Mouse (Mus musculus) heart, embryonic 16.5 days (tissue): ENCODE measurements around the gene Mrpl12. TPM values are rescaled to one million over a fixed set of nuclear protein-coding genes. Genes with fewer than 3 reads are reported as not detected.

ENCODE experiments used
- ATAC-seq: fragments of 200-750 bp; cut with Nextera tagmentation; replicated peaks from 2 replicates; pipeline ENCODE4 v1.8.0; 2017; ENCODE audit warnings: moderate number of reproducible peaks; ENCODE audit not compliant: insufficient read depth, low FRiP score; ENCODE audit errors: extremely low read depth
- H3K27ac ChIP-seq: fragments of 300-500 bp; sonication (generic); 2 replicates; pipeline ENCODE4 v1.5.1; 2014; ENCODE audit warnings: mild to moderate bottlenecking, low read length, control low read depth, moderate library complexity
- H3K27me3 ChIP-seq: fragments of 300-500 bp; sonication (generic); 2 replicates; pipeline ENCODE4 v1.6.1; 2014; ENCODE audit warnings: low read length, mixed read lengths; ENCODE audit not compliant: control insufficient read depth, insufficient read depth
- H3K36me3 ChIP-seq: fragments of 300-500 bp; sonication (generic); 2 replicates; pipeline ENCODE4 v1.6.1; 2014; ENCODE audit not compliant: control insufficient read depth, insufficient read depth
- H3K4me1 ChIP-seq: fragments of 300-500 bp; sonication (generic); 2 replicates; pipeline ENCODE4 v1.6.1; 2014; ENCODE audit warnings: low read length, mixed read lengths; ENCODE audit not compliant: control insufficient read depth, insufficient read depth
- H3K4me2 ChIP-seq: fragments of 300-500 bp; sonication (generic); 2 replicates; pipeline ENCODE4 v1.6.1; 2014; ENCODE audit warnings: low read depth, mild to moderate bottlenecking, control low read depth, low read length
- H3K4me3 ChIP-seq: fragments of 300-500 bp; sonication (generic); 2 replicates; pipeline ENCODE4 v1.5.1; 2014; ENCODE audit warnings: mild to moderate bottlenecking, control low read depth, low read length
- H3K9ac ChIP-seq: fragments of 300-500 bp; sonication (generic); 2 replicates; pipeline ENCODE4 v1.6.1; 2014; ENCODE audit warnings: low read length, control low read depth
- H3K9me3 ChIP-seq: fragments of 300-500 bp; sonication (generic); replicated peaks from 2 replicates; pipeline ENCODE4 v1.6.1; 2016; ENCODE audit warnings: low read length; ENCODE audit not compliant: control insufficient read depth
- WGBS: fragments of 180-500 bp; shearing (Covaris S2); extraction: QIAGEN DNeasy Blood & Tissue Kit; methylation state at CpG from one replicate; pipeline ENCODE4 v1.1.7; 2014; 5-methylcytosine and 5-hydroxymethylcytosine counted together
- polyA plus RNA-seq: library from polyadenylated mRNA; unstranded; fragments of >200 nt; fragmentation: Nextera tagmentation; extraction: Ambion mirVana; gene quantifications from 2 replicates; pipeline ENCODE4 v1.2.1, GENCODE M21; 2015

The Mrpl12 gene
- polyA plus RNA-seq, 1 experiment from 2014 or later, result 252 TPM

- Histone ChIP-seq H3K4me3 (no peak overlapping the region), H3K27ac (no peak overlapping the region), H3K4me2 (no peak overlapping the region), H3K4me1 (peaks cover 6% of the 10 kb centered on the region; the same call in 1 of the 2 replicates), H3K36me3 (peaks cover 20% of the 10 kb centered on the region), H3K27me3 (no peaks in the 10 kb centered on the region), H3K9me3 (no peaks in the 10 kb centered on the region), H3K9ac (no peak overlapping the region)
- 87% methylated on average over 5 of the region's 5 CpGs for WGBS
- no peak for ATAC-seq
Measured at GRCm38 (mm10) chr11:120498891-120499290, 14.5 kb downstream of the Mrpl12 start.

- Histone ChIP-seq H3K4me1 (peaks cover 6% of the 10 kb centered on the region; the same call in 1 of the 2 replicates), H3K27me3 (no peaks in the 10 kb centered on the region), H3K36me3 (peaks cover 20% of the 10 kb centered on the region), H3K4me2 (no peak overlapping the region), H3K27ac (no peak overlapping the region), H3K4me3 (no peak overlapping the region), H3K9ac (no peak overlapping the region), H3K9me3 (no peaks in the 10 kb centered on the region)
- ATAC-seq, result no peak
- 77% methylated on average over 6 of the region's 6 CpGs for WGBS
Measured at GRCm38 (mm10) chr11:120499894-120500293, 15.5 kb downstream of the Mrpl12 start.

GRCm38 (mm10) chr11:120500357-120500756 lies 15.9 kb downstream of the Mrpl12 start:
- H3K36me3 ChIP-seq, result peaks cover 15% of the 10 kb centered on the region
- H3K4me2 ChIP-seq, result no peak overlapping the region
- ATAC-seq, result no peak
- peak overlapping the region; percentile 18; the same call in 1 of the 2 replicates for H3K9ac ChIP-seq
- peaks cover 6% of the 10 kb centered on the region; the same call in 1 of the 2 replicates for H3K4me1 ChIP-seq
- H3K9me3 ChIP-seq, result no peaks in the 10 kb centered on the region
- H3K27me3 ChIP-seq, result no peaks in the 10 kb centered on the region
- 16% methylated on average over 3 of the region's 3 CpGs for WGBS
- no peak overlapping the region for H3K4me3 ChIP-seq
- H3K27ac ChIP-seq, result no peak overlapping the region

- no peak overlapping the region for H3K4me3 ChIP-seq
- H3K27ac ChIP-seq, result no peak overlapping the region
- peaks cover 6% of the 10 kb centered on the region; the same call in 1 of the 2 replicates for H3K4me1 ChIP-seq
- 55% methylated on average over 6 of the region's 6 CpGs for WGBS
- H3K27me3 ChIP-seq, result no peaks in the 10 kb centered on the region
- no peak overlapping the region for H3K4me2 ChIP-seq
- ATAC-seq, result no peak
- no peak overlapping the region for H3K9ac ChIP-seq
- H3K9me3 ChIP-seq, result no peaks in the 10 kb centered on the region
- peaks cover 13% of the 10 kb centered on the region; the same call in 1 of the 2 replicates for H3K36me3 ChIP-seq
Measured at GRCm38 (mm10) chr11:120501018-120501417, 16.6 kb downstream of the Mrpl12 start.

- ATAC-seq, result no peak
- Histone ChIP-seq H3K27me3 (no peaks in the 10 kb centered on the region), H3K36me3 (peaks cover 13% of the 10 kb centered on the region; the same call in 1 of the 2 replicates), H3K9ac (no peak overlapping the region), H3K4me3 (no peak overlapping the region), H3K4me1 (peaks cover 6% of the 10 kb centered on the region; the same call in 1 of the 2 replicates), H3K4me2 (no peak overlapping the region), H3K27ac (no peak overlapping the region), H3K9me3 (no peaks in the 10 kb centered on the region)
- WGBS, result 78% methylated on average over 4 of the region's 4 CpGs
Measured at GRCm38 (mm10) chr11:120501701-120502100, 17.3 kb downstream of the Mrpl12 start.

- ATAC-seq, result no peak
- H3K4me2 ChIP-seq, result no peak overlapping the region
- no peaks in the 10 kb centered on the region for H3K27me3 ChIP-seq
- H3K27ac ChIP-seq, result no peak overlapping the region
- no peak overlapping the region for H3K9ac ChIP-seq
- H3K4me3 ChIP-seq, result no peak overlapping the region
- H3K9me3 ChIP-seq, result no peaks in the 10 kb centered on the region
- H3K4me1 ChIP-seq, result no peaks in the 10 kb centered on the region
- 81% methylated on average over 3 of the region's 3 CpGs for WGBS
- no peaks in the 10 kb centered on the region for H3K36me3 ChIP-seq
Measured at GRCm38 (mm10) chr11:120505661-120506060, 21.2 kb downstream of the Mrpl12 start.

GRCm38 (mm10) chr11:120506899-120507298 lies 22.5 kb downstream of the Mrpl12 start:
- ATAC-seq, result 0 out of 2 replicates have a peak, but pooled peaks have one; percentile 46
- H3K4me3 ChIP-seq, result no peak overlapping the region
- no peak overlapping the region for H3K9ac ChIP-seq
- H3K9me3 ChIP-seq, result no peaks in the 10 kb centered on the region
- H3K4me1 ChIP-seq, result no peaks in the 10 kb centered on the region
- 67% methylated on average over 4 of the region's 4 CpGs for WGBS
- H3K27ac ChIP-seq, result no peak overlapping the region
- H3K36me3 ChIP-seq, result no peaks in the 10 kb centered on the region
- H3K4me2 ChIP-seq, result no peak overlapping the region
- no peaks in the 10 kb centered on the region for H3K27me3 ChIP-seq

- Histone ChIP-seq H3K4me2 (no peak overlapping the region), H3K27ac (no peak overlapping the region), H3K4me3 (no peak overlapping the region), H3K9me3 (no peaks in the 10 kb centered on the region), H3K27me3 (no peaks in the 10 kb centered on the region), H3K4me1 (no peaks in the 10 kb centered on the region), H3K9ac (no peak overlapping the region), H3K36me3 (no peaks in the 10 kb centered on the region)
- 70% methylated on average over 13 of the region's 13 CpGs for WGBS
- no peak for ATAC-seq
Measured at GRCm38 (mm10) chr11:120507611-120508289, 23.3 kb downstream of the Mrpl12 start.

- no peaks in the 10 kb centered on the region for H3K4me1 ChIP-seq
- no peaks in the 10 kb centered on the region for H3K9me3 ChIP-seq
- no peak for ATAC-seq
- H3K9ac ChIP-seq, result no peak overlapping the region
- H3K36me3 ChIP-seq, result no peaks in the 10 kb centered on the region
- H3K4me3 ChIP-seq, result no peak overlapping the region
- H3K27me3 ChIP-seq, result no peaks in the 10 kb centered on the region
- no peak overlapping the region for H3K27ac ChIP-seq
- H3K4me2 ChIP-seq, result no peak overlapping the region
- 73% methylated on average over 9 of the region's 9 CpGs for WGBS
Measured at GRCm38 (mm10) chr11:120508290-120508870, 24.0 kb downstream of the Mrpl12 start.
